Mouse (Mus musculus) lung, embryonic 14.5 days (tissue): Measurements from ENCODE around the gene Prr5l. TPM values are rescaled to one million over a fixed set of nuclear protein-coding genes. Genes with fewer than 3 reads are reported as not detected.

ENCODE experiments used
- ATAC-seq: fragments of 200-750 bp; cut with Nextera tagmentation; 2 replicates; pipeline ENCODE4 v1.8.0; 2017; ENCODE audit warnings: mild to moderate bottlenecking, moderate TSS enrichment, moderate library complexity; ENCODE audit not compliant: insufficient read depth
- DNase-seq: peaks from one replicate; pipeline ENCODE4 v3.0.0-alpha.2; 2015
- H3K27ac ChIP-seq: fragments of 300-500 bp; sonication (generic); 2 replicates; pipeline ENCODE4 v1.5.1; 2014; ENCODE audit warnings: low read depth, mild to moderate bottlenecking, moderate library complexity
- H3K27me3 ChIP-seq: fragments of 300-500 bp; sonication (generic); 2 replicates; pipeline ENCODE4 v1.6.1; 2014; ENCODE audit warnings: low read length, control low read depth; ENCODE audit not compliant: insufficient read depth
- H3K36me3 ChIP-seq: fragments of 300-500 bp; sonication (generic); 2 replicates; pipeline ENCODE4 v1.6.1; 2014; ENCODE audit warnings: control low read depth; ENCODE audit not compliant: insufficient read depth
- H3K4me1 ChIP-seq: fragments of 300-500 bp; sonication (generic); 2 replicates; pipeline ENCODE4 v1.6.1; 2014; ENCODE audit warnings: antibody characterized with exemption, control low read depth; ENCODE audit not compliant: insufficient read depth
- H3K4me2 ChIP-seq: fragments of 300-500 bp; sonication (generic); 2 replicates; pipeline ENCODE4 v1.6.1; 2014; ENCODE audit warnings: mild to moderate bottlenecking
- H3K4me3 ChIP-seq: fragments of 300-500 bp; sonication (generic); 2 replicates; pipeline ENCODE4 v1.5.1; 2014; ENCODE audit warnings: low read depth, low read length
- H3K9ac ChIP-seq: fragments of 300-500 bp; sonication (generic); 2 replicates; pipeline ENCODE4 v1.6.1; 2014
- H3K9me3 ChIP-seq: fragments of 300-500 bp; sonication (generic); 2 replicates; pipeline ENCODE4 v1.6.1; 2016; ENCODE audit warnings: low read depth, low read length, control low read depth
- CTCF ChIP-seq: IDR thresholded peaks from 2 replicates; pipeline ENCODE4 v1.5.1; 2016; ENCODE audit warnings: antibody characterized with exemption, low read depth
- WGBS: fragments of 180-500 bp; shearing (Covaris S2); extraction: QIAGEN DNeasy Blood & Tissue Kit; methylation state at CpG from one replicate; pipeline ENCODE4 v1.1.7; 2014; 5-methylcytosine and 5-hydroxymethylcytosine counted together
- polyA plus RNA-seq: library from polyadenylated mRNA; unstranded; fragments of >200 nt; fragmentation: Nextera tagmentation; extraction: Ambion mirVana; gene quantifications from 2 replicates; pipeline ENCODE4 v1.2.1, GENCODE M21; 2014

Prr5l gene
- polyA plus RNA-seq: 42.0 and 48.9 TPM in 2 replicates

DNA sequence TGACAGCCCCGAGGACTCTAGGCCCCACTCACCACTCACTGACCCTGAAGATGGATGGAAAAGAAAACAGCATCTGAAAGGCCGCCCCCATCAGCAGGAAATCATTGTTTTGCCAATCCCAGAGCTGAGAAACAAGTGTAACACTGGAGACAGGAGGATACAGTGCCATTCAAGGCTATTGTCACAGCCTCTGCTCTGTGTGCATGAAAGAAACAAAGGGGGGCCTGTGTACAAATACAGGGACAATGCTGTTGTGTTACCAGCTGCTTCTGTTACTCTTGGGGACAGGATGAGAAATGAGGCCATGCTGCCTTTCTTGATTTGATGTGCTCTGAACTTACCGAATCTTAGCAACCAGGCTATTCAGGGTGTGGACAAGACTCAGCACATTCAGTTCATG lies at the start of gene Prr5l:
Gene Prr5l, minus strand, starts transcription at position 30 of the 400 bp plus-strand sequence.
- Histone ChIP-seq H3K4me3 (no peak within 1 kb of the TSS), H3K4me1 (peaks cover 5% of the 10 kb centered on the region; the same call in 1 of the 2 replicates), H3K36me3 (no peaks in the 10 kb centered on the region), H3K9me3 (no peaks in the 10 kb centered on the region), H3K27ac (no peak within 1 kb of the TSS), H3K9ac (no peak within 1 kb of the TSS), H3K4me2 (no peak within 1 kb of the TSS), H3K27me3 (no peaks in the 10 kb centered on the region)
- no peak for ATAC-seq
- TF ChIP-seq CTCF: no peak
- no peak for DNase-seq
- WGBS: 39% methylated on average over 3 of the region's 3 CpGs

DNA sequence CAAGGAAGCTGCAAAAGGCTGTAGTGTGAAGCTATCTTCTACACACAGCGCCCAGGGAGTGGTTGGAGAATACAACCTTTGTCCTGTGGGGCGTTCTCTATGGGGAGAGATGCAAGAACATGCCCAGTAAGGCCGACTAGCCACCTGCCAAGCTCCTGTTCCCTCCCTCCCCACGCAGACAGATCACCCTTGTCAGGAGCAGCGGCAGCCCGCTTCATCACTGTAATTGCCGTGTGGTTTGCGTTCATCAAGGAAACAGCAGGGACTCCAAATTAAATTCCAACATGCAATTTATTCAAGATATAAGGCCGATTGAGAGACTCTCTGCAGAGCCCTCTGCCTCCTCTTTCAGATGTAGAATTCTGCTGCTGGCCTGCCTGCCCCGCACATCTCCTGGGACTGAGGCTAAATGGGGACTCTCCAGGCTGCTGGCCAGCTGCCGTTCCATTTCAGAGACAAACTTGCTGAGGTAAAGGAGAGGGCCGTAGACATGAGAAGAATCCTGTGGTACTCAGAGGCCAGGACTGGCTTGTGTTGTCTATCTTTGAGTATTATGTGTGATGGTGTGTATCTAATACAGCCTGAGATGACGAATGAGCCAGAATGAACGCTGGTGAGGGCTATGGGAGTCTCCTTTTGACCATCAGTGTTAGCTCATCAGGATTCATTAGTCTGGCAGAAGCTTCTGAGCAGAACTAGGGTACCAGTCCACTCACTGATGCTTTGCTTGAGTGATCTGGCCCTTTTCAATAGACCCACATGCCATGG lies 49.5 kb upstream of the Prr5l start:
- no peak overlapping the region for H3K9ac ChIP-seq
- DNase-seq (no peak), ATAC-seq (no peak)
- H3K27me3 ChIP-seq: no peaks in the 10 kb centered on the region
- no peak for TF ChIP-seq CTCF
- H3K4me3 ChIP-seq: no peak overlapping the region
- H3K4me2 ChIP-seq: no peak overlapping the region
- H3K27ac ChIP-seq: no peak overlapping the region
- WGBS: 81% methylated on average over 14 of the region's 14 CpGs
- H3K36me3 ChIP-seq: no peaks in the 10 kb centered on the region
- no peaks in the 10 kb centered on the region for H3K4me1 ChIP-seq
- no peaks in the 10 kb centered on the region for H3K9me3 ChIP-seq

DNA sequence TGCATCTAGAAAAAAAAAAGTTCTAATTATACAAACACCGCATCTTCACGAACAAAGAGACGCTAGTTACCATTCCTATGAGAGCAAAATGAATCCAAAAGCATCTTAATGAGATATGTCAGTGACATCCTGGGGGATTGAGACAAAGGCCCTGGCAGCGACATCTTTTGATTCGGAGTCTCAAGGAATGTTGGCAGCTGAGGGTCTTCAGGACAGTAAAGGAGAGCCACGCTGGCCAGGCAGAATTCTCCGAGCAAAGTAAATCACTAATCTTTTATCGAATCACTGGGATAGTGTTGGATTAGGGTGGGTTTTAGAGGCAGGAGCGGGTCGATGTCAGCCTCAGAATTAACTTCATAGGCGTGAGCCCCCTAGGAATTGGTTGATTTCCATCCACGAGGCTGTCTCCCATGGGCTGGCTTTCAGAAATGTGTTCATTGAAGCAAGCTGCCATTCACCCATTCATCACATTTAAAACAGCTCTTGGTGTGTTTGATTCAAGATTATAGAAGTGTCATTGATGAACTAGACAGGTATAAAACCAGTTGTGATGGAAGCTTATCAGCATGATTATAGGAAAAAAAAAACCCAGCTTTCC lies 42.9 kb upstream of the Prr5l start:
- H3K9ac ChIP-seq: no peak overlapping the region
- H3K4me2 ChIP-seq: no peak overlapping the region
- 75% methylated on average over 12 of the region's 12 CpGs for WGBS
- ATAC-seq (no peak), DNase-seq (no peak)
- H3K27me3 ChIP-seq: no peaks in the 10 kb centered on the region
- no peaks in the 10 kb centered on the region for H3K36me3 ChIP-seq
- H3K4me3 ChIP-seq: no peak overlapping the region
- H3K9me3 ChIP-seq: no peaks in the 10 kb centered on the region
- H3K27ac ChIP-seq: no peak overlapping the region
- no peak for TF ChIP-seq CTCF
- H3K4me1 ChIP-seq: no peaks in the 10 kb centered on the region

- ATAC-seq: no peak
- Histone ChIP-seq H3K4me1 (no peaks in the 10 kb centered on the region), H3K27ac (no peak overlapping the region), H3K36me3 (no peaks in the 10 kb centered on the region), H3K9ac (no peak overlapping the region), H3K4me3 (no peak overlapping the region), H3K9me3 (no peaks in the 10 kb centered on the region), H3K4me2 (no peak overlapping the region), H3K27me3 (no peaks in the 10 kb centered on the region)
- DNase-seq: no peak
- no peak for TF ChIP-seq CTCF
- 90% methylated on average over 3 of the region's 3 CpGs for WGBS
Observed at GRCm38 (mm10) chr2:101925183-101925582, 42.4 kb upstream of the Prr5l start.

DNA sequence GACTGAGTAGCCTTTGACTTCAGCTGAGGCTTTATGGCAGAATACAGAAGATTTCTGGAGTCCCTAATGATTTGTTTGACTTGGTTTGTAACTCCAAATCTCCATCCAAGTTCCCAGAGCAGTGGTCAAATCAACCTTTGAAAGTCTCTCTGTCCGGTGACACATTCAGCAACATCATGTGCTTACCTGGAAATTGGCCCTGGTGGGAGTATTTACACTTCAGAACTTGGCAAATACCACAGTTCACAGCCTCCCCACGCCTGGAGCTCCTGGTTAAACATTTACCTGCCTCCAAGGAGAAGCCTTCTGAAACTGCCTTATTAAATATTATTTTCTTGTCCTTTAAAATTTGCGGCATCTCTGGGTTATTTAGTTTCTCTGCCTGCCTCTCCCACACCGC lies 40.4 kb upstream of the Prr5l start:
- WGBS: 62% methylated on average over 4 of the region's 4 CpGs
- H3K4me3 ChIP-seq: no peak overlapping the region
- H3K4me2 ChIP-seq: peak overlapping the region; percentile 13; the same call in 1 of the 2 replicates
- no peaks in the 10 kb centered on the region for H3K27me3 ChIP-seq
- H3K4me1 ChIP-seq: no peaks in the 10 kb centered on the region
- H3K27ac ChIP-seq: no peak overlapping the region
- H3K9me3 ChIP-seq: no peaks in the 10 kb centered on the region
- peak; percentile 52 for DNase-seq
- H3K36me3 ChIP-seq: no peaks in the 10 kb centered on the region
- no peak for TF ChIP-seq CTCF
- no peak for ATAC-seq
- H3K9ac ChIP-seq: no peak overlapping the region

GRCm38 (mm10) chr2:101922302-101922701 lies 39.5 kb upstream of the Prr5l start:
- no peak overlapping the region for H3K4me2 ChIP-seq
- no peak for TF ChIP-seq CTCF
- H3K4me3 ChIP-seq: no peak overlapping the region
- no peaks in the 10 kb centered on the region for H3K4me1 ChIP-seq
- H3K9ac ChIP-seq: no peak overlapping the region
- ATAC-seq: no peak
- no peak for DNase-seq
- H3K9me3 ChIP-seq: no peaks in the 10 kb centered on the region
- no peak overlapping the region for H3K27ac ChIP-seq
- no peaks in the 10 kb centered on the region for H3K27me3 ChIP-seq
- no peaks in the 10 kb centered on the region for H3K36me3 ChIP-seq
- 84% methylated on average over 4 of the region's 4 CpGs for WGBS

DNA sequence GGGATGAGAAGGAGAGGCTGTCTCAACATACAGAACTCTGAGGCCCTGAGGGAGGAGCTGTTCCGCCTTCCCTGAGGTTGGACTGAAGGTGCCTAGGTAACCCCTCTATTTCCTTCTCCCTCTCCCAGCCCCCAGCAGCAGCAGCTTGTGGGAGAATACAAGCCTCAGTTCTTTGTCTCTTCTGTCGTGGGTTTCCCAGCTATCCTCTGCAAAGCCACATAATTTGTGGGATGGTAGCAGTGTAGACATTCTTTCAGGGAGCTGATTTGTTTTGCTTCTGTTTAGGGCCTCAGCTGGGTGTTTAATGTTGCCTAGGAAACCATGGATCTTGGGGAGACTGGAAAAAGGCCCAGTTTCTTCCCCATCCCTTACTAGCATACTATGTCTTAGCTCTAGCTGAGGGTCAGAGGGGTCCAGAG lies 37.3 kb upstream of the Prr5l start:
- 55% methylated on average over 2 of the region's 2 CpGs for WGBS
- ATAC-seq: no peak
- TF ChIP-seq CTCF: no peak

More for the DNA sequence above, 37.3 kb upstream of the Prr5l start:
- Histone ChIP-seq H3K9me3 (no peaks in the 10 kb centered on the region), H3K4me3 (no peak overlapping the region), H3K27ac (no peak overlapping the region), H3K4me2 (no peak overlapping the region), H3K9ac (no peak overlapping the region), H3K36me3 (no peaks in the 10 kb centered on the region), H3K27me3 (no peaks in the 10 kb centered on the region), H3K4me1 (no peaks in the 10 kb centered on the region)
- DNase-seq: no peak
